Mouse (Mus musculus) forebrain, embryonic 10.5 days (tissue): Measurements from ENCODE around the gene Asb15. TPM values are rescaled to one million over a fixed set of nuclear protein-coding genes. Genes with fewer than 3 reads are reported as not detected.

Experiments used
- DNase-seq: peaks from one replicate; pipeline ENCODE4 v3.0.0-alpha.2; 2017; ENCODE audit warnings: low spot score; ENCODE audit errors: extremely low spot score
- H3K27ac ChIP-seq: fragments of 300-500 bp; sonication (generic); 2 replicates; pipeline ENCODE4 v1.5.1; 2016; ENCODE audit warnings: mild to moderate bottlenecking
- H3K27me3 ChIP-seq: fragments of 300-500 bp; sonication (generic); 2 replicates; pipeline ENCODE4 v1.6.1; 2016; ENCODE audit warnings: mild to moderate bottlenecking; ENCODE audit not compliant: poor library complexity, severe bottlenecking
- H3K36me3 ChIP-seq: fragments of 300-500 bp; sonication (generic); replicated peaks from 2 replicates; pipeline ENCODE4 v1.6.1; 2016; ENCODE audit warnings: mild to moderate bottlenecking, moderate library complexity
- H3K4me1 ChIP-seq: fragments of 300-500 bp; sonication (generic); 2 replicates; pipeline ENCODE4 v1.6.1; 2016
- H3K4me3 ChIP-seq: fragments of 300-500 bp; sonication (generic); 2 replicates; pipeline ENCODE4 v1.5.1; 2016; ENCODE audit warnings: mild to moderate bottlenecking, moderate library complexity
- H3K9me3 ChIP-seq: fragments of 300-500 bp; sonication (generic); 2 replicates; pipeline ENCODE4 v1.6.1; 2016; ENCODE audit warnings: mild to moderate bottlenecking, moderate library complexity
- WGBS: fragments of 180-500 bp; shearing (Covaris S2); methylation state at CpG from one replicate; pipeline ENCODE4 v1.1.7; 2016; 5-methylcytosine and 5-hydroxymethylcytosine counted together
- polyA plus RNA-seq: library from polyadenylated mRNA; unstranded; fragments of >200 nt; fragmentation: Nextera tagmentation; extraction: Ambion mirVana; gene quantifications from 2 replicates; pipeline ENCODE4 v1.2.1, GENCODE M21; 2016

The Asb15 gene
- polyA plus RNA-seq, 1 experiment from 2014 or later = not detected

DNA sequence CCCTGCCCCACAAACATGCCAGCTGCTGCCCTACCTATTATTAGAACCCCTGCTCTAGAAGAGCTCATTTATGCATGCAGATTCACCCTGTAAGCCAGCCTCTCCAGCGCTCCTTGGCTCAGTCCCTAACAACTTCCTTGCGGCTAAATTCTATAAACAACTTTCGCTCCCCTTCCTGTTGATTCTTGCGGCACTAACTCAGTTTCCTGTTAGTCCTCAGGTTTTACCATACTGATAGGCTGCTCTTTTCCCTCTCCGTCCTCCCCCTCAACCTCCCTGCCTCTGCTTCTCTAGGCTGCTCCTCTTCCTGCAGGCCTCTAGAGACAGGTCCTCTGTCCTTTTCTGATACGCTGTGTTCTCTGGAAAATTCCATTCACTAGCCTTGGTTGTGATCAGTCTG is 43.2 kb downstream of the Asb15 start:
- DNase-seq = no peak
- H3K36me3 ChIP-seq = no peaks in the 10 kb centered on the region
- H3K4me3 ChIP-seq = no peak overlapping the region
- H3K9me3 ChIP-seq = peaks cover 3% of the 10 kb centered on the region; the same call in 1 of the 2 replicates
- no peaks in the 10 kb centered on the region for H3K4me1 ChIP-seq
- no peaks in the 10 kb centered on the region for H3K27me3 ChIP-seq
- H3K27ac ChIP-seq = no peak overlapping the region
- 76% methylated on average over 6 of the region's 6 CpGs for WGBS

DNA sequence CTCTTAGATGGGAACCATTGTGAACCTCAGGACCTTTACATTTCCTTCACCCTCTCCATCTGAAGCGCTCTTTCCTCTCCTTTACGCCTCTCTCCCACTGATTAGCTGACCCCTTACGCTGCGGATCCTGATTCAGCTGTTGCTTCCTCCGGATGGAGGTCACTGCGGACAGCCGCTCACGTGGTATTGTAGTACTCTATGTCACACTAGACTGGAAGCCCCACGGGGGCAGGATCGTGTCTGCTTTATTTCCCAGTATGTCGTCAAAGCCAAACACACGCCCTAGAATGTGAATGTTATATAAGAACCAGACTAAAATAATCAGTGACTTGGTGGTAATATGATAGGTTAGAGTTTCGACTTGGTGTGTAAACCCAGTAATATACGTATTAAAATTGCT is 44.5 kb downstream of the Asb15 start:
- Histone ChIP-seq H3K4me3 (no peak overlapping the region), H3K9me3 (peaks cover 3% of the 10 kb centered on the region; the same call in 1 of the 2 replicates), H3K27me3 (no peaks in the 10 kb centered on the region), H3K27ac (no peak overlapping the region), H3K4me1 (no peaks in the 10 kb centered on the region), H3K36me3 (no peaks in the 10 kb centered on the region)
- WGBS = 97% methylated on average over 14 of the region's 14 CpGs
- no peak for DNase-seq

DNA sequence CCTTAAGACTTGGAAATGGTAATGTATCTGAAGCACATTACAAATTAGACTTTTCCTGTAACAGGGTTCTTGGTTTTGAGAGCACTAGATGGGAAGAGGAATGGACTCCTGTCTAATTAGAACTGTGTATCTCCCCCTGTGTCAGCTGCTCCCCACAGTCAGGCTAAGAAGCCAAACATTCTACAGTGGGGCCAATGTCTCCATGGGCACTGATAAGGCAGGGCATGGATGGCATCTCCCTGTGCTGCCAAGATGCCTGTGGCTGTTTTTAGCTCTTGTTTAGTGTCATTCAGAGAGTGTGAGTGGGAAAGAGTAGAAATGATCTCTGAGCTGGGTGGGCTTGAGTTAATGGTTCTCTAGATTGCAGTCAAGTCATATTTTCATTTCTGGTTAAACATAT is 45.4 kb downstream of the Asb15 start:
- no peak for DNase-seq

DNA sequence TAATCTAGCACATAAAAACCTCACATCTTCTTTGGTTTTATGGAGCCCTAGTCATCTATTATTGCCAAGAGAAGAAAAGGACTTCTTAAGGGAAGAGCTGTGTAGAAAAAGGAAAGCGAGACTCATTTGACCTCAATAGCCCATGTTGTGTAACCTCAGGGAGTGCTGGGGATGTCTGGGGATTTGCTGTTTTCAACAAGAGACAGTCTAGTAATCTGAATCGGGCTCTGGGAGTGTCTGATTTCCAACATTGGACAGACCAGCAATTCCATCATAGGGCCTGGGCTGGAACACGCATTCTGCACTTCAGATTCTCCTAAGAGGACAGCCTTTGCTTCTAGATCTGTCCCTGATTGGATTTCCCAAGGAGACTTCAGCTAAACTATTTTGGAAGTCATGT is 55.5 kb downstream of the Asb15 start:
- H3K27me3 ChIP-seq = no peaks in the 10 kb centered on the region
- H3K4me1 ChIP-seq = peaks cover 10% of the 10 kb centered on the region
- no peak overlapping the region for H3K27ac ChIP-seq
- no peaks in the 10 kb centered on the region for H3K36me3 ChIP-seq
- no peaks in the 10 kb centered on the region for H3K9me3 ChIP-seq
- WGBS = 89% methylated on average over 3 of the region's 3 CpGs
- no peak for DNase-seq
- H3K4me3 ChIP-seq = no peak overlapping the region

More for the DNA sequence above, 45.4 kb downstream of the Asb15 start:
- no peaks in the 10 kb centered on the region for H3K27me3 ChIP-seq
- H3K4me1 ChIP-seq = no peaks in the 10 kb centered on the region
- no peak overlapping the region for H3K27ac ChIP-seq
- peaks cover 3% of the 10 kb centered on the region; the same call in 1 of the 2 replicates for H3K9me3 ChIP-seq
- H3K4me3 ChIP-seq = no peak overlapping the region
- H3K36me3 ChIP-seq = no peaks in the 10 kb centered on the region

DNA sequence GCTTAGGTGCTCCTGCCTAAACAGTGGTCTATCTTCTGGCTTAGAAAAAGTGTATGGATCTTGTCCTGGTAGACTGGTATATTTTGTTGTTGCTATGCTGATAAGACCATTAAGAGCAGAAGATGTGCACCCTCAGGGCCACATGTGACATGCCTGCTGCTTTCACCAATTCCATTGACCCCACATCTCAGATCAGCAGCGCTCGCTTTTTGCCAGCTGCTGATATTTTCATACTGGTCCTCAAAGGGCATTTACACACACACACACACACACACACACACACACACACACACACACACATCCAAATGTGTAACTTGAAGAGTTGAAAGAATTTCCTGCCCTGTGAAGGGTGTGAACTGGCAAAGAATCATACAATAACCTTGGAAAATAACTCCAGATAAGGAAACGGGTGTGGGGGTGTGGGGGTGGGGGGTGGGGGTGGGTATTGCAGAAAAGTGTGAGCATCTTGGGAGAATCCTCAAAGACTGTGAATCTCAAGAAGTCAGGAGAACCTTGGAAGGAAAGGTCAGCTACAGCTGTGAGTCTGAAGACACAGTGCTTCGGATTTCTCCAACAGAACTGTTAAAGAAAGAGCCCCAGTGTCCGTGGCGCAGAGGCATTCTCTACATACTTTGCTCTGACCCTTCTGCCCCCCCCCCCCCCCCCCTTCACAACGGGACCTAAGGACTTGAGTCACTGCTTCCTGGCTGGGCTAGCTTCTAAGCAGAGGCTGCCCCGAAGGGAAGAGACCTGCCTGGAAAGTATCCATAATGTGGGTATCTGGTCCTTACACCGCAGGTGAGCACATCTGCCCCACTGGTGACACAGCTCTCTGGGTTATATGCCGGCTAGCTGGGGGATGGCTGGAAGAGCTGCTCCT is 57.7 kb downstream of the Asb15 start:
- H3K4me1 ChIP-seq = peaks cover 10% of the 10 kb centered on the region
- H3K36me3 ChIP-seq = no peaks in the 10 kb centered on the region
- no peak overlapping the region for H3K4me3 ChIP-seq
- no peaks in the 10 kb centered on the region for H3K9me3 ChIP-seq
- peak; percentile 16 for DNase-seq
- H3K27me3 ChIP-seq = no peaks in the 10 kb centered on the region
- WGBS = 60% methylated on average over 10 of the region's 10 CpGs
- peak overlapping the region; percentile 16; the same call in 1 of the 2 replicates for H3K27ac ChIP-seq

DNA sequence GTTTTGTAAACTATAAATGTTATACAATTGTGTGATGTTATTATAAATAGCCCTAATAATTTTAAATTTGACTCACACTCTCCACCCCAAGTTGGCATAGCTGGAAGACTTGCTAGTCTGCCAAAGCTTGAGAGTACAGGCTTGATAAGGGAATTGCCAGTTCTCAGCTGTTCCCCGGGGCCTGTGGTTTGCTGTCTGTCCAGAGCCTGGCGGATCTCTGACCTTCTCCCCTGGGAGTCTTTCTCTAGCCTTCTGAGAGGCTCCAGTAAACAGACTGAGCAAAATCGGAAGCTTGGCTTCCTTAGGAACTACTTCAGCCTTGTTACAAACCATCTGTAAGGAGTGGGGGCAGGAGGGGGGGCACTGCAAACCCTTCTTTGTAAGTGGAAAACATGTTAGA is 58.9 kb downstream of the Asb15 start:
- Histone ChIP-seq H3K27me3 (no peaks in the 10 kb centered on the region), H3K4me3 (no peak overlapping the region), H3K27ac (no peak overlapping the region), H3K4me1 (peaks cover 10% of the 10 kb centered on the region), H3K9me3 (no peaks in the 10 kb centered on the region), H3K36me3 (no peaks in the 10 kb centered on the region)
- 49% methylated on average over 3 of the region's 3 CpGs for WGBS
- no peak for DNase-seq

DNA sequence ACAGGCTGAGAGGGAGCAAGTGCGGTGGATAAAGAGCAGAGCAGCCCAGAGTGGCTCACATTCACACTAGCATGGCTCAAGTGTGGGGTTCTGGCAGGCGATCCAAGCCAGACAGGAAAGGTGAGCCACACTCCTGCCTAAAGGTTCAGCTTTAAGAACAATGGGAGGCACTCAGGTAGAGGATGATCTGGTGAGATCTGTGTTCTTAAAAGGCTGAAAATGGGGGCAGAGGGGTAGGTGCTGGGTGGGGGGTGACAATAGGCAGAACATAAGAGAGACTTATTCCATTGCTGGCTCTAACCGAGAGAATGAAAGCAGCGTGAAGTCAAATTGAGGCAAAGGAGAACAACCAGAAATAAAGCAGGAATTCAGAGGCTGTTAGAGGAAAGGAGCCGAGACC is 62.3 kb downstream of the Asb15 start:
- H3K4me1 ChIP-seq = peaks cover 10% of the 10 kb centered on the region
- no peak overlapping the region for H3K27ac ChIP-seq
- H3K9me3 ChIP-seq = no peaks in the 10 kb centered on the region
- WGBS = 85% methylated on average over 5 of the region's 5 CpGs
- no peak overlapping the region for H3K4me3 ChIP-seq
- no peaks in the 10 kb centered on the region for H3K36me3 ChIP-seq
- no peaks in the 10 kb centered on the region for H3K27me3 ChIP-seq
- DNase-seq = no peak

DNA sequence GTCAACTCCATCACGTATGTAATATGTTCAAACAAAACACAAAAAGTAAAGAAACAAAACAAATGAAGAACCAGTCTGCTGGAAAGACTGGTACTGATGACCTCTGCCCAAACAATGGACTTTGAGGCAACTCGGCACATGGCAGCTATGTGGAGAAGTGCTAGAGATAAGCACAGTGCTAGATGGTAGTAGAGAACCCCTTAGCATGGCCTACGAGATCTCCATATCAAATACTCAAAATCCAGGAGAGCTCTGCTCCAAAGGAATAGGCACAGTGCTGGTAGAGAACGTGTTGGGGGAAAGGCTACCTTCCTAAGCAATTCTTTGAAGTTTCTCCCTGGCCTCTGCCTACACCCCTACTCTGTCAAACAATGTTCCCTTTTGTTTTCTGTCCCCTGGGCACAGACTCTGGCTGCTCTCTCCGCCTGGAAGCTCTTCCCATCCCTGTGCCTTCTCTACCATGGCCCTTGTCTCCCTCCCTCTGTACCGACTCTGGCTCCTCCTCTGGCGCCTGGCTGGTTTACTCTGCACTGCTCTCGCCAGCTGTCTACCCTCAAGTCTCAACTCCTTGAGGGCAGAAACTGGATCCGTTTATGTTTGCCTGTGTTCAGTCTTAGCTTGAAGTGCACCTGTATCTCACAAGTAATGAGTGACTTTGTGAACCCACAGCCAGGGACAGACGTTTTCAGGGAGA is 63.7 kb downstream of the Asb15 start:
- 45% methylated on average over 10 of the region's 10 CpGs for WGBS
- Histone ChIP-seq H3K27me3 (no peaks in the 10 kb centered on the region), H3K36me3 (no peaks in the 10 kb centered on the region), H3K9me3 (no peaks in the 10 kb centered on the region), H3K4me1 (no peaks in the 10 kb centered on the region; the same call in 1 of the 2 replicates), H3K4me3 (no peak overlapping the region), H3K27ac (0 out of 2 replicates have a peak overlapping the region, but pooled peaks have one; percentile 2)
- DNase-seq = no peak

DNA sequence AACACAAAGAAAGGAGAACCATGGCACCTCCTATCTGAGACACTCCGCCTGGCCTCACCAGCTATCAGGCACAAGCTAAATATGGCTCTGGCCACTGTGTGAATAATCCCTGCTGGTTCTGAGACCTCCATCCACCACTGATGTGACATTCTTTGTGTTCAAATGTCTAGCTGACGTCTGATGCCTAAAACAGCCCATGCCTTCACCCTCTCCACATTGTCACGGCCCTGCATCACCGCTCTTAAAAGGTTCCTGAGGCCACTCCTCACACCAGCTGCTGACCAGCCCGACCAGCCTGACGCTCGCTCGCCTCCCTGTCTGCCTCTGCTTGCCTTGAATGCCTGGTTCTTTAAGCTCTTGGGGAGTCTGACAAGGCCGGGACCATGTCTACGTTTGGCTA is 69.6 kb downstream of the Asb15 start, which contains the start of gene Lmod2:
Gene Lmod2 (plus strand): TSS at position 263 of the 400 bp plus-strand sequence.
- no peak for DNase-seq
- Histone ChIP-seq H3K4me3 (no peak within 1 kb of the TSS), H3K27me3 (no peaks in the 10 kb centered on the region), H3K27ac (no peak within 1 kb of the TSS), H3K36me3 (no peaks in the 10 kb centered on the region), H3K9me3 (no peaks in the 10 kb centered on the region), H3K4me1 (no peaks in the 10 kb centered on the region)
- 72% methylated on average over 10 of the region's 10 CpGs for WGBS

DNA sequence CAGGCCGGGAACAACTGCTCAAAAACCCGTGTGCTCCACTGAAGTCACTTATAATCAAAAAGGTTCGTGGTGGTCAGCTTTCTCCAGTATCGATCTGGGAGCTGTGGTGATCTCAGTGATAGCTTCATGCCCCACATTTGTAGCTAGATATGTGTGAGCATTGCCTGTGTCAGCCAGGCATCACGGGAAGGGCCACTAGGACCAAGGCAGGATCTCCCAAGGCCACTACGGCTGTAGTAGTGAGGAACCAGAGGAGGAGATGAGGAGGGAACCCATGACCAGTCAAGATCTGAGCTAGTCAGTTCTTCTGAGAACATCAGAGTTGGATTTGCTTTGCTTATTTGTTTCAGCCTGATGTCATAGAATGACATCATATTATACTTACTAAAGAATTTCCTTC is 71.2 kb downstream of the Asb15 start:
- H3K36me3 ChIP-seq = no peaks in the 10 kb centered on the region
- 95% methylated on average over 6 of the region's 6 CpGs for WGBS

DNA sequence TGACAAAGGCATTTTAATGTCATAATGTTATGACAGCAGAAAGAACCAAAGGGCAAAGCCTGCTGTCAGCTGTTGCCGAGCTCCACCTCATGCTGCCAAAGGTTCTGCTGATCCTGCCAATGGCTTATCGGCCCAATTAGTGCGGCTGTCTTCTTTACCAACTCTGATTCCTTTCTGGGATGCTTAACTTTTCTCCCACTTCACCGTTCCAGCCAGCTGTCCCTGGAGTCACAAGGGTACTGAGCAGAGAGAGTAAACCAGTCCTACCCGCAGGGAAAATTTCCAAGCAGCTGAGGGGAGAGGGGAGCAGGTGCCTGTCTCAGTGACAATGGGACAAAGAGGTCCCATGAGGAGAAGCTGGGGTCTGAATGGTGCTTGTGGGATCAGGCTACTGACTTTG is 71.7 kb downstream of the Asb15 start:
- no peaks in the 10 kb centered on the region for H3K9me3 ChIP-seq
- no peak for DNase-seq
- no peaks in the 10 kb centered on the region for H3K4me1 ChIP-seq
- H3K27me3 ChIP-seq = no peaks in the 10 kb centered on the region
- WGBS = 89% methylated on average over 5 of the region's 5 CpGs
- H3K27ac ChIP-seq = no peak overlapping the region
- no peaks in the 10 kb centered on the region for H3K36me3 ChIP-seq
- H3K4me3 ChIP-seq = no peak overlapping the region

More for the DNA sequence above, 71.2 kb downstream of the Asb15 start:
- Histone ChIP-seq H3K9me3 (no peaks in the 10 kb centered on the region), H3K27ac (no peak overlapping the region), H3K4me3 (no peak overlapping the region), H3K27me3 (no peaks in the 10 kb centered on the region), H3K4me1 (no peaks in the 10 kb centered on the region)
- no peak for DNase-seq

DNA sequence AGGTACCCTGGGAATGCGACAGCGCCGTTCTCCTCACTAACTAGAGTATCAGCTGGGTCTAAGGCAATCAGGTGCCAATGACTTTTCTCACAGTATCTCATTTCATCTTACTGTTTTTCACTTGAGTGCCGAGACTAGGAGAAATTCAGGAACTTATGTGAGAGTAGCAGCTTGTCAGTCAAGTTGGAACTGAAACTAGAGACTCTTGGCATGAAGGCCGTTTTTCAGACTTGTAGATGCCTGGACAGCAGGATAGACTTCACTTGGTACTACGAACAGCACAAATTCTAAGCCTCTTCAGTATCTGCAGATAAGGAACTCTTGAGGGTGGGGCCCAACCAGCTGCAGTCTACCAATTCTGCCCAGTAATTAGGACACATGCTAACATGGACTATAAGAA is 72.2 kb downstream of the Asb15 start:
- H3K36me3 ChIP-seq = no peaks in the 10 kb centered on the region
- no peak overlapping the region for H3K27ac ChIP-seq
- H3K27me3 ChIP-seq = no peaks in the 10 kb centered on the region
- no peaks in the 10 kb centered on the region for H3K4me1 ChIP-seq
- 94% methylated on average over 6 of the region's 6 CpGs for WGBS
- no peak for DNase-seq
- H3K9me3 ChIP-seq = no peaks in the 10 kb centered on the region
- H3K4me3 ChIP-seq = no peak overlapping the region

DNA sequence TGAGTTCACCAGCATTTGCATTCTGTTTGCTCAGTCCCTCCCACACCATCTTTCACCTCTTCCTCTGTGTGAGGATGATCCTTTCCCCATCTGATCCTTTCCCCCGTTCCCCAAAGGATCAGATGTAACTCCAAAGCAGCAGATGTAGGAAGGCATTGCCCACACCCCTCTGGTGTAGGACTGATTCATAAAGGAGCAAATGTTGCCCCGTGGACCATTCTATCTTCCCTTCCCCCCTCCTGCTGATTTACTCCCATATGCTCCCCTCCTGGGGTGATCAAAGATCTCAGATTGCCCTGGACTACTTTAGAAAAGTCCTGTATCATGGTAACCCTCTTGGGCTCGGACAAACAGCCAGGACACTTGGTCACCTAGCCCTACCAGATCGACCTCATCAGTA is 72.8 kb downstream of the Asb15 start:
- Histone ChIP-seq H3K36me3 (no peaks in the 10 kb centered on the region), H3K9me3 (no peaks in the 10 kb centered on the region), H3K27ac (no peak overlapping the region), H3K4me1 (no peaks in the 10 kb centered on the region), H3K4me3 (no peak overlapping the region), H3K27me3 (no peaks in the 10 kb centered on the region)
- WGBS = 82% methylated on average over 4 of the region's 4 CpGs
- no peak for DNase-seq
